Mouse (Mus musculus) midbrain, embryonic 13.5 days (tissue): ENCODE results near the gene Ern2. TPM values are rescaled to one million over a fixed set of nuclear protein-coding genes. Genes with fewer than 3 reads are reported as not detected.

Experiments used
- ATAC-seq: fragments of 200-750 bp; cut with Nextera tagmentation; 2 replicates; pipeline ENCODE4 v1.8.0; 2017; ENCODE audit warnings: mild to moderate bottlenecking, moderate TSS enrichment, moderate library complexity
- H3K27ac ChIP-seq: fragments of 300-500 bp; sonication (generic); 2 replicates; pipeline ENCODE4 v1.5.1; 2015; ENCODE audit warnings: inconsistent platforms, mild to moderate bottlenecking, moderate library complexity
- H3K27me3 ChIP-seq: fragments of 300-500 bp; sonication (generic); 2 replicates; pipeline ENCODE4 v1.6.1; 2015; ENCODE audit warnings: mild to moderate bottlenecking, inconsistent platforms
- H3K36me3 ChIP-seq: fragments of 300-500 bp; sonication (generic); 2 replicates; pipeline ENCODE4 v1.6.1; 2015; ENCODE audit warnings: mild to moderate bottlenecking, inconsistent platforms
- H3K4me1 ChIP-seq: fragments of 300-500 bp; sonication (generic); replicated peaks from 2 replicates; pipeline ENCODE4 v1.6.1; 2015; ENCODE audit warnings: inconsistent platforms
- H3K4me2 ChIP-seq: fragments of 300-500 bp; sonication (generic); replicated peaks from 2 replicates; pipeline ENCODE4 v1.6.1; 2015; ENCODE audit warnings: moderate library complexity, mild to moderate bottlenecking, inconsistent platforms
- H3K4me3 ChIP-seq: fragments of 300-500 bp; sonication (generic); replicated peaks from 2 replicates; pipeline ENCODE4 v1.5.1; 2015; ENCODE audit warnings: mild to moderate bottlenecking, inconsistent platforms
- H3K9ac ChIP-seq: fragments of 300-500 bp; sonication (generic); replicated peaks from 2 replicates; pipeline ENCODE4 v1.6.1; 2015; ENCODE audit warnings: mild to moderate bottlenecking, inconsistent platforms
- H3K9me3 ChIP-seq: fragments of 300-500 bp; sonication (generic); 2 replicates; pipeline ENCODE4 v1.6.1; 2016; ENCODE audit warnings: mild to moderate bottlenecking, inconsistent platforms
- WGBS: fragments of 180-500 bp; shearing (Covaris S2); methylation state at CpG from one replicate; pipeline ENCODE4 v1.1.7; 2015; 5-methylcytosine and 5-hydroxymethylcytosine counted together
- polyA plus RNA-seq: library from polyadenylated mRNA; unstranded; fragments of >200 nt; fragmentation: Nextera tagmentation; extraction: Ambion mirVana; gene quantifications from 2 replicates; pipeline ENCODE4 v1.2.1, GENCODE M21; 2015

The Ern2 gene
- polyA plus RNA-seq = 0.78 and 1.1 TPM in 2 replicates

DNA sequence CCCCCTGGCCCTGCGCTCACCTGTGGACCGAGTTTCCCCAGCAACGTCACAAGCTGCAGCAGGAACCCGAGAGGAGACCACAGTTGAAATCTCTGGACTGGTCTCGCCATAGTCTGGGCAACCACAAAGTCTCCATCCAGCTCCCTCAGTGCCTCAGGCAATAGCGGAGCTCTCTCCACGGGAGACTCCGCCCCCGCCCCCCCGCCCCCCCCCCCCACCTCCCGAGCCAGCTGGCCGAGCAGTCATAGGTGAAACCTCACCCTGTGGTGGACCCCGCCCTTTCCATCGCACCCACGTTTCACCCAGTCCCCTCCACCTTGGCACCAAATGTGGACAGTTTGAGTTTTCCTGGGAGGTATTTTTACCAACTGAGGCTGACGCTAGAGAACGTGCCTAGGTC, at the start of gene Ern2:
Gene Ern2 (minus strand): TSS at position 165 of the 400 bp plus-strand sequence.
- peak within 1 kb of the TSS; percentile 41; the same call in 1 of the 2 replicates for H3K9ac ChIP-seq

DNA sequence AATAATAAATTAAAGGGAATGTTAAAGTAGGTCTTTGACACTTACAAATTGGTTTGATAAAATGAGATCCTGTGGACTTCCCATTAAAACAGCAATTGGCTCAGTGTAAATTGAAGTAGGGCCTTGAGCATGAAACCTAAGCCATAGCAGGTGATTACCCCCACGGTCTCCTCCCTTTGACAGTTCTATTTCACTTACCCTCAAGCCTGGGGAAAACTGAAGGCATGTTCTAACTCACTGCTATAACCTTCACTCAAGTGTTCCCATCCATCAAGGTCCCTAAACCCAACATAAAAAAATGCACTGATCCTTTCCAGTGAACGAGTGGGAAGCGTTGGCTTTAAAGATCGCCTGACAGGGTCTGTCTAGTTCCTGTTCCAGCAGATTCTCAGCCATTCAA, 44.9 kb upstream of the Ern2 start:
- Histone ChIP-seq H3K36me3 (no peaks in the 10 kb centered on the region), H3K27ac (no peak overlapping the region), H3K4me3 (no peak overlapping the region), H3K9me3 (no peaks in the 10 kb centered on the region), H3K4me2 (no peak overlapping the region), H3K4me1 (no peaks in the 10 kb centered on the region), H3K27me3 (no peaks in the 10 kb centered on the region), H3K9ac (no peak overlapping the region)
- no peak for ATAC-seq
- WGBS = 85% methylated on average over 4 of the region's 4 CpGs

More for the DNA sequence above, at the start of gene Ern2:
- H3K4me3 ChIP-seq = no peak within 1 kb of the TSS
- WGBS = 20% methylated on average over 15 of the region's 17 CpGs
- H3K4me2 ChIP-seq = peak within 1 kb of the TSS; percentile 38
- H3K9me3 ChIP-seq = no peaks in the 10 kb centered on the region
- H3K4me1 ChIP-seq = no peaks in the 10 kb centered on the region
- H3K27ac ChIP-seq = no peak within 1 kb of the TSS
- no peak for ATAC-seq
- no peaks in the 10 kb centered on the region for H3K36me3 ChIP-seq
- no peaks in the 10 kb centered on the region for H3K27me3 ChIP-seq

DNA sequence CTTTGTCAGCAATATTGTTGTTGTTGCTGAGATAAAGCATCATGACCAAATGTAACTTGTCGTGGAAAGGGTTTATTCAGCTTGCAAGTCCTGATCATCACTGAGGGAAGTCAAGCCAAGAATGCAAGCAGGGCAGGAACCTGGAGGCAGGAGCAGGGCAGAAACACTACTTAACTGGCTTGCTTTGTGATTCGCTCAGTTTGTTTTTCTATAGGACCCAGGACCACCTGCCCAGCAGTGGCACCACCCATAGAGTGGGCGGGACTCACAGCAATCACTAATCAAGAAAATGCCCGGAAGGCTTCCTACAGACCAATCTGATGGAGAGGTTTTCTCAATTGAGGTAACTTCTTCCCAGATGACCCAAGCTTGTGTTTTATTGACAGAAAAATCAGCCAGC, 43.9 kb upstream of the Ern2 start:
- Histone ChIP-seq H3K4me3 (no peak overlapping the region), H3K27me3 (no peaks in the 10 kb centered on the region), H3K9ac (no peak overlapping the region), H3K27ac (no peak overlapping the region), H3K4me1 (no peaks in the 10 kb centered on the region), H3K36me3 (no peaks in the 10 kb centered on the region), H3K4me2 (no peak overlapping the region), H3K9me3 (no peaks in the 10 kb centered on the region)
- 63% methylated on average over 4 of the region's 4 CpGs for WGBS
- no peak for ATAC-seq

DNA sequence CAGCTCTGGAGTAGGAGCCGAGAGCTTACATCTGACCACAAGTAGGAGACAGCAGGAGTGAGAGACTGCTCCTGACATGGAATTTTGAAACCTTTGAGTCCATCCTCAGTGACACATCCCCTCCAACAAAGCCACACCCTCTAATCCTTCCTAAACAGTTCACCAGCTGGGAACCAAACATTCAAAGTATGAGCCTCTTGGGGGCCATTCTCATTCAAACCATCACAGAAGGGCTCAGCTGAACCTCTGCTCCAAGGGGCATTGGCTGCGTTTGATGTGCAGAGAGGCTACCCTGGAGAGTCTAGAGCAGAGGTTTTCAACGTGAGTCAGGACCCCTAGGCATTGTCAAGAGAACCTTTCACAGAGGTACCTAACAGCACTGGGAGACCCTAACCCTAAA, 43.3 kb upstream of the Ern2 start:
- H3K9me3 ChIP-seq = no peaks in the 10 kb centered on the region
- no peak overlapping the region for H3K4me3 ChIP-seq
- no peaks in the 10 kb centered on the region for H3K27me3 ChIP-seq
- no peak for ATAC-seq
- H3K9ac ChIP-seq = no peak overlapping the region
- H3K4me2 ChIP-seq = no peak overlapping the region
- H3K27ac ChIP-seq = no peak overlapping the region
- WGBS = 51% methylated on average over 3 of the region's 3 CpGs
- no peaks in the 10 kb centered on the region for H3K4me1 ChIP-seq
- H3K36me3 ChIP-seq = no peaks in the 10 kb centered on the region

DNA sequence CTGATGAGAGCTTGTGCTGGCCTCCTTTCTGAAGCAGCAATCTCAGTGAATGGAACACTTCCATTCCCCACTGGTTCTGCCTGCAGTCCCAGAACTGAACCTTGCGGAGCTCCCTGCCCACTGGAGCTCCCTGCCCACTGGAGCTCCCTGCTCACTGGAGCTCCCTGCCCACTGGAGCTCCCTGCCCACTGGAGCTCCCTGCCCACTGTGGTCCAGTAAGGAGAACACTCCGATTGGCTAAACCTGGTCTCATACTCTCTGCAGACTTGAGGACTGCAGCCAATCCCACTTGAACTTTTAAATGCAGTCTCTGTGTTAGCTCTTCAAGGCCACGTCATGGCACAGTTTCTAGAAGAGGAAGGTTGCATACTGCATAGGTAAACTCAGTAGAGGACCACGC, 40.7 kb upstream of the Ern2 start:
- H3K27ac ChIP-seq = no peak overlapping the region
- H3K27me3 ChIP-seq = no peaks in the 10 kb centered on the region
- no peak overlapping the region for H3K4me2 ChIP-seq
- H3K9me3 ChIP-seq = no peaks in the 10 kb centered on the region
- no peak overlapping the region for H3K4me3 ChIP-seq
- H3K36me3 ChIP-seq = no peaks in the 10 kb centered on the region
- WGBS = 89% methylated on average over 4 of the region's 4 CpGs
- H3K9ac ChIP-seq = no peak overlapping the region
- no peaks in the 10 kb centered on the region for H3K4me1 ChIP-seq
- no peak for ATAC-seq

DNA sequence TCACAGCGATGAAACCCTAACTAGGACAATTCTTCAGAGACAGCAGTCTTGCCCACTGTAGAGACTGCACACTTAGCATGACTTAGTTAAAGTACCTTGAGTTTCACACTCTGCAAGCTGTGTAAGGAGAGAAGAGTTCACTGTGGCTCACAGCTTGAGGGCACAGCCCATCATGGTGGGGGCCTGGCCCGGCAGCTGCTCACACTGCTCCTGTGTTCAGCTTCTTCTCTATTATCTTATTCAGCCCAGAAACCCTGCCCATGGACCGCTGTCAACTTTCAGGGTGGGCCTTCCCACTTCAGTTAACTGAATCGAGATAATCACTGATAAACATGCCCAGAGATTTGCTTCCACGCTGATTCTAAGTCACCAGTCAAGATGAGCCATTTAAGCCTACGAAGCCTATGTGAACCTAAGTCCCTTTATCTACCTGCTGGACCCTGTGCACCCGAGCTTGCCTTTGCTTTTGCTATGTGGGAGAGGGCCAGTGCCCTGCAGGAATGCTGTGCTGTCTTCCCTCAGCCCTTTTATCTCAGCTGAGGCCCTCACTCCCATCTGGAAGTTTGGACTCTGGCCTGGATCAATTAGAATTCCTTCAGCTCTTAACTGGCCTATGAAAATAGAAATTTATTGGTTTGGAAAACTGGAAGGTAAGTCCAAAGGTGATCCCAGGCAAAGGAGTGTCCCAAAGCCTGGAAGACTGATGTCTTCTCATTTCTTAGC, 40.2 kb upstream of the Ern2 start:
- H3K4me2 ChIP-seq = no peak overlapping the region
- no peaks in the 10 kb centered on the region for H3K27me3 ChIP-seq
- ATAC-seq = no peak
- 71% methylated on average over 7 of the region's 7 CpGs for WGBS
- H3K9ac ChIP-seq = no peak overlapping the region
- H3K4me1 ChIP-seq = no peaks in the 10 kb centered on the region
- no peaks in the 10 kb centered on the region for H3K9me3 ChIP-seq
- H3K27ac ChIP-seq = no peak overlapping the region
- H3K4me3 ChIP-seq = no peak overlapping the region
- no peaks in the 10 kb centered on the region for H3K36me3 ChIP-seq

DNA sequence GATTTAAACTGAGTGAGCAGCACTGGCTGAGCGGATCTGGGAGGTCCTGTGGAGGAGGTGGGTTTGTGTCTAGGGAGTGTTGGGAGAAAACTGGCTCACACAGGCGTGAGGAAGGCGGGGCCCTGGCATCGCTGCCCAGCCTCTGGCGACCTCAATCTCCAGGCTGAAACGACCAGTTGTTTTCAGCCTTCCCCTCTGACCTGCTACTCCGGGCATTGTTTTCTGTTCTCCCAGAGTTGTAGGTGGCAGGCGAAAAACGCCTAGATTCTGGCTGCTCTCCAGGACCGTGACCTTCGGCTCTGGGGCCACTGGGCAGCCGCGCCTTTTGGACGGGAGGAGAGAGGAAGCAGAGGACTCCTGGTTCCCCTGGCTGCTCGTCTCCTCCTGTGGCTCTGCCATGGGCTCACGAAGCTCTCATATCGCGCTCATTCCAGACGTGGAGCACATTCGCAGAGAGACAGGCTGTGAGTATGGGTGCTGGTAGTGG, 33.4 kb upstream of the Ern2 start, which contains the start of gene Chp2:
Gene Chp2 (plus strand): TSS at position 182 of the 487 bp plus-strand sequence.
- Histone ChIP-seq H3K9ac (peak within 1 kb of the TSS; percentile 46; the same call in 1 of the 2 replicates), H3K4me1 (peaks cover 8% of the 10 kb centered on the region), H3K27me3 (no peaks in the 10 kb centered on the region; the same call in 1 of the 2 replicates), H3K36me3 (no peaks in the 10 kb centered on the region), H3K27ac (no peak within 1 kb of the TSS), H3K9me3 (peaks cover 4% of the 10 kb centered on the region; the same call in 1 of the 2 replicates), H3K4me3 (peak within 1 kb of the TSS; percentile 12), H3K4me2 (peak within 1 kb of the TSS; percentile 43)
- WGBS = 27% methylated on average over 20 of the region's 20 CpGs
- ATAC-seq = no peak

DNA sequence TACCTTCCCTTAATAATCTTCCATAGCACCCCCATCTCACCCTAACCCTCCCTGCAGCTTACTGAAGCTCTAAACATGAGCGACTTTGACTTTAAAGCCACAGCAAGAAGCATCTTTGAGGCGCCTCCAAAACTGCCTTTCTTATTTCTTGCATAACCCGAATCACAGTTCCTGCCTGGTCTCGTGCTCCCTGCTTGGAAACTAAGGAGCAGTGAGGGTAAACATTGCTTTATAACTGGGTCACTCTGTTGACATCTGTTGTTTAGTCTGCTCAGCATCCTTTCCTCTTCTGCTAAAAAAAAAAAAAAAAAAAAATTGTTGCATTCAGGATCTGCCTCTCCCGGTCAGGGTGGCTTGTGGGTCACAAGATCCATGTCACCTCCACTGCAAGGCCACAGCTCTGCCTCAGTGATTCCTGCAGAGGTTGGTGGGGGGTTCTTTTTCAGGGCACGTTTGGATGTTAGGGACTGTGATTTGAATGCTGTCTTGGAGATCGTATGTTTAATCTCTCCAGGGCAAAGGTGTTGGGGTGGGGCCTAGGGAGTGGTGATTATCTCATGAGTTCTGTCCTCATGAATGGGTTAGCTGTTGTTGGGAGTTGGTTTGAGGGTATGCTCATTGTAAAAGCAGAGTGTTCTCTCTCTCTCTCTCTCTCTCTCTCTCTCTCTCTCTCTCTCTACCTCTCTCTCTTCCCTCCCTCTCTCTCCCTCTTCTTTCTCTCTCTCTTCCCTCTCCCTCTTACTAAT, 22.4 kb upstream of the Ern2 start:
- ATAC-seq = no peak
- Histone ChIP-seq H3K36me3 (no peaks in the 10 kb centered on the region), H3K4me2 (no peak overlapping the region), H3K9ac (no peak overlapping the region), H3K4me1 (no peaks in the 10 kb centered on the region), H3K27me3 (no peaks in the 10 kb centered on the region), H3K9me3 (no peaks in the 10 kb centered on the region), H3K27ac (no peak overlapping the region), H3K4me3 (no peak overlapping the region)
- WGBS = 55% methylated on average over 7 of the region's 7 CpGs

DNA sequence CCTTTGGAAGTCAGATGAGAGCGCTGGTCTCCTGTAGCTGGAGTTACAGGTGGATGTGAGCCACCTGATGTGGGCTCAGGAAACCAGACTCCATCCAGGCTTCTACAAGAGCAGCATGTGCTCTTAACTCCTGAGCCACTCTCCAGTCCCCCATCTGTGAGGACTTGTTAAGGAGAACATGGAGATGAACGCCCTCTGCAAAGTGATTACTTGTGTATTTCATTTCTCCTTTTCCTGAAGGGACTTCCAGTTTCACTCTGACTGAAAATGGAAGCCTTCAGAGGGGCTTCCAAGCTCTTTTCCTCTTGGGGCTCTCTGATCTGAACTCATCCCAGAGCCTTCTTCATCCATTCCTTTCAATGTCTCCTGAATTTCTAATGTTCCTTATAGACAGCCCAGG, 20.1 kb upstream of the Ern2 start:
- H3K27ac ChIP-seq = no peak overlapping the region
- 74% methylated on average over 2 of the region's 2 CpGs for WGBS
- no peak for ATAC-seq

DNA sequence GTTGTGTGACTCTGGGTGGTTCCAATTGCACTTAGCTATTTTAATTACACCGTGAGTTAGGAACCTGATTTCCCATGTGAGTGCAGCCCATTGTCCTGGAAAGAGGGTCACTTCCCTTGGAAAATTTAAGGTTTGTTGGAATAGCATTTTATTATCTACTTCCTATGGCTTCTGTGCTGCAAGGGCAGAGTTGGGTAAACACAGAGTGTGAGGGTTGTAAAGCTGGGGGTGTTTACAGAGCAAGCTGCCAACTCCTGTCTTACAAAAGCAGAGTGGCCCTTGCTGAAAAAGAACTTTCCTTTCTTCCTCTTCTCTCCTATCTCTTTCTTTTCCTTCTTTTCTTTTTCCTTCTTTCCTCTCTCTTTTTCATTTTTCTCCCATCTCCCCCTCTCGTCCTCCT, 17.9 kb upstream of the Ern2 start:
- no peaks in the 10 kb centered on the region for H3K9me3 ChIP-seq
- H3K4me1 ChIP-seq = no peaks in the 10 kb centered on the region
- 63% methylated on average over 2 of the region's 2 CpGs for WGBS
- no peaks in the 10 kb centered on the region for H3K27me3 ChIP-seq
- H3K27ac ChIP-seq = no peak overlapping the region
- no peak overlapping the region for H3K9ac ChIP-seq
- H3K4me2 ChIP-seq = no peak overlapping the region
- H3K36me3 ChIP-seq = no peaks in the 10 kb centered on the region
- no peak overlapping the region for H3K4me3 ChIP-seq
- ATAC-seq = no peak

More for the DNA sequence above, 20.1 kb upstream of the Ern2 start:
- Histone ChIP-seq H3K9me3 (no peaks in the 10 kb centered on the region), H3K27me3 (no peaks in the 10 kb centered on the region), H3K4me2 (no peak overlapping the region), H3K9ac (no peak overlapping the region), H3K4me3 (no peak overlapping the region), H3K36me3 (no peaks in the 10 kb centered on the region), H3K4me1 (no peaks in the 10 kb centered on the region)

DNA sequence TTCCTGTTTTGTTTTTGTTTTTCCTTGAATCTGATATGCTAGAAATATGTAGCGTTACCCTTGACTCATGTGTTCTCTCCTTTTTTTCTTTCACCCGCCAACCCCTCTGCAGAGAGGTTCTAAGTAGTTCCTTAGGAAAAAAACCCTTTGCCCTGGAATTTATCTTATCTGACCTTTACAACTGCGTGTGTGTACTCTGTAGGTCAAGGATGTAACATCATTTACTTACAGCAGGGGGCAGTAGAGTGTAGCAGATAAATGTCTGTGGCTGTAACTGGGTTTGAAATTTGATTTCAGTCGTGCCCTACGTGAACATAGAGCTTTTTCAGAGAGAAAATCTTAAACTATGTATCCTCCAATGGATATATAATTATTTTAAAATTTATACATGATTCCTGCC, 13.3 kb upstream of the Ern2 start:
- Histone ChIP-seq H3K4me1 (no peaks in the 10 kb centered on the region), H3K9ac (no peak overlapping the region), H3K27ac (no peak overlapping the region), H3K4me3 (no peak overlapping the region), H3K36me3 (no peaks in the 10 kb centered on the region), H3K4me2 (no peak overlapping the region), H3K27me3 (no peaks in the 10 kb centered on the region), H3K9me3 (no peaks in the 10 kb centered on the region)
- ATAC-seq = no peak
- WGBS = 32% methylated on average over 5 of the region's 5 CpGs

DNA sequence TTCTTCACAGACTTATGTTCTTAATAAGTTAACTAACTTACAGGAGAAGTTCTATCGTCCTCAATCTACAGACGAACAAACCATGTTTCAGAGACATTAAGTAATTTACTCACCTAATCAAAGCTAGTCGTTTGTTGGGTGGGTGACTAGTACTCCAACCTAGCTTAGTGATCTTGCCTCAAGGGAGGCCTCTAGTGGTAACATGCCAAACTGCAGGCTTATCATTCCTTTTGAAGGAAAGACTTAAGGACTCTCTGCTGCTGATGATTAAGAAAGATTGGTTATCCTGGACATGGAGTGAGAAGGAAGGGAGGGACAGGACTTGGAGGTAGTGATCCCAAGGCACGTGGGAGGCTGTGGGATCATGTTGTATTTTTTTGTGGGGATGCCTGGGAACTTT, 11.3 kb upstream of the Ern2 start:
- H3K36me3 ChIP-seq = no peaks in the 10 kb centered on the region
- H3K4me1 ChIP-seq = no peaks in the 10 kb centered on the region
- WGBS = 43% methylated on average over 4 of the region's 4 CpGs
- no peak for ATAC-seq
- H3K27me3 ChIP-seq = no peaks in the 10 kb centered on the region
- no peak overlapping the region for H3K4me2 ChIP-seq
- H3K4me3 ChIP-seq = no peak overlapping the region
- no peak overlapping the region for H3K27ac ChIP-seq
- H3K9me3 ChIP-seq = no peaks in the 10 kb centered on the region
- no peak overlapping the region for H3K9ac ChIP-seq
